Mouse (Mus musculus) thymus, postnatal 10 days (tissue): ENCODE results near the gene Irx2.

Experiments used
- DNase-seq, 2 experiments: peaks; one replicate each; pipeline ENCODE4 v3.0.0; 2021; ENCODE audit warnings: low spot score in 2 of 2

Irx2 gene

DNA sequence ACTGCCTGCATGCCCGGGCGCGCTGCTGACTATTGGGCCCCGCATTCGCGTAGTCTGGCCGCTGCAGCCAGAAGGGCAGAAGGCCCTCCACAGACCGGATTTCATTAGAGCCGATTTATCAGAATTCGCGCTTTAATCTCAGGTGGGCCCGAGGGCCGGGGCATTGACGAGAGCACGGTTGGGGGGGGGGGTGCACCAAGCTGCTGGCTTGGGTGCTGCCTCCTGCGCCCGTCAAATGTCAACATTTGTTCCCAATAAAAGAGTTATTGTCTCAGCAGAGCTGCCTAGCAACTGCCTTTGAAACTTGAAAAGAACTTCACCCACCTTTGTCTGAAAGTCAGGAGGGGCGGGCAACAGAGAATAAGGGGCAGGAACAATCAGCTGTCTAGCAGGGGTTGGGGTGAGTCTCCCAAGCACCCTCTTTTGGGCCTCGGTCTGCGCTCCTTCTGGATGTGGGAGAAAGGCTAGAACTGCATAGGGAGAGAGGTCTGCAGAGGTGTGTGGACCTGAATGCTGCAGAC lies 7.8 kb downstream of the Irx2 start:
- DNase-seq: no peak

DNA sequence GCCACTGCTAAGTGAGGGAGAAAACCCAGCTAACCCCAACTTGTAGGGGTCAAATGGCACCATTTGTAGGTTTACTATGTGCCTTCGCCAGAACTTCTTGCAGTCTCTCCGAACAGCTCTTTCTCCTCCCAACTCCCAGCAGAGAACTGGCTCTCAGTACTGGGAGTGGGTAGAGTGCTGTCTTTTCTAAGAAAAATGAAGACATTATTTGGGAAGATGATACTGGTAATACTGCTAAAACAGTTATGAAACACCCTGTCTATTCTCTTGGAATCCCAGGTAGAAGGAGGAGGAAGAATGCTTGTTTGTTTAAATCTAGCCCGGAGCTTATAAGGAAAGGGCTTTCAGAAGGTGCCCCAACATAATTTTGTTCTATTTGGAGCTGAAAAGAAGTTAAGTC lies 8.9 kb downstream of the Irx2 start:
- DNase-seq: no peak

DNA sequence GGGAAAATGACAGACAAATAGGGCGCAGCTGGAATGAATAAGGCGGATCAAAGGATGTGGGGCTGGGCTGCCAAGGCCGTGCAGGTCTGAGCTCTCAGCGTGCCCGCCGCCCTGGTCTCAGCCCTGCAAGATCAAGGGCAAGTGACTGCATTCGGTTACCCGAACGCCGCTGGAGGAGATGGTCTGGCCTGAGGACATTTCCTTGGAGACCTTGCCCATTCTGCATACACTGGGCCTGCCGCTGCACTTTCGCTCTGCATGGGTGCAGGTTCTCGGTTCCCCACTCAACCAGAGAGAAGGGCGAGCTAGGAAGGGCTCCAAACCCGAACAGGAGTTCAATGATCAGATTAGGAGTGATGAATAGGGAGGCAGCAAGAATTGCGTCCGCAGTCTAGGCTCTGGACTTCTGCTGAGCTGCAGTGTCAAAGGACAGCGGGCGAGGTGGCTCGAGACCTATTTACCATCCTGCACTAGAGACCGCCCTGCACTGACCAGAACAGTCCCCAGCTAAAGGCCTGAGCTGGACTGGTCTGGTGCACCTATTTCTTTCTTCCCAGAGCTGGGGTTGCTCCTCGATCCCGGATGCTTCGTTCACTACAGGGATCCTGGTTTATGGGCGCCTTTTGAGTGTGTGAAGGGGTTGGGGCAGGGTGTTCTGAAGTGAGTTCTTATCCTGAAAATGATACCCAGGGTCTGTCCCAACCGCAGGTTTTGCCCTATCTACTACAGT lies 9.9 kb downstream of the Irx2 start:
- no peak for DNase-seq

DNA sequence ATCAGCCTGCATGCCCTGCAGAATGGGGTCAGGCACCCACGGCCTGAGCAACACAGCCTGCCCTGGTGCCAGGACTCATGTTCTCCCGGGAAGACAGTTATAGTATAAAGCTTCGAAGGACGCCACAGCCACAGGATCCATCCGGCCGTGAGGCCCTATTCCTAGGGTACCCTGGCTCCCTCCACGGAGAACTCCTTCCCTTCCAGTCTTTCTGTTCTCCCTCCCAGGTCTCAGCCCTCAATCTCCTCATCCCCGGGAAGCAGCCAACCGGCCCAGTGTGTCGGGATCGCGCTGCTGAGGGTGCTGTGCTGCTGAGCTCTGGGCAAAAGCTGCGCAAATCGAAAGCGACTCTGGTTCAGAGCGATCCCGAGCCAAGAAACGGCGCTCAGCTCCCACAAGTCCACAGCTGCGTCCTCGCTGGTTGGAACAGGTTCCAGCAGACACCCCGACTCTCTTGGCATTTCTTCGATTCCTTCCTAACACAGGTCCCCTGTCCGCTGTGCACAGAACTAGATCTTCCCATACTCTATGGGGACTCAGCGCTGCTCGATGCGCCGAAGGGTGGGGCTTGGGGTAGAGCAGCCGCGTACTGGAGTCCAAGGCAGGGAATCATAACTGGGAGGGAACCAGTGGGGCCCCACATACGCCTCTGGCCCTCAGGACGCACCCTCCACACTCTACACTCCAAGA lies 11.0 kb downstream of the Irx2 start:
- DNase-seq: no peak

DNA sequence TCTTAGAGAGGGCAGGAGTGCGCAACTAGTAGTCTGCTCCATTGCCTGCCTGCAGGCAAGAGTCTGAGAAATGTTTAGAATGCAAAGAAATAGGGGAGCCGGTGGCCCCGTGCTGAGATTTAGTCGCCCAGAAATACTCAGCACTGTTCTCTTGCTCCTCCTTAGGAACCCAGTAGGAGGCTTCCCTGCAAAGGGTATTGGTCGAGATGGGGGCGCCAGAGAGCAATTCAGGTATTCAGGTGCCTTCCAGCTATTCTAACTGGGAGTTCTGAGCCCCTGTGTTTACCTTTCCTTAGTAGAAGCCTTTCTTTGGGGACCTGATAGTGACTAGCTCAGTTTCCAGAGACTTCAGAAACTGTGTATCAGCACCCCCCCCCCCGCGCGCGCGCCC lies 11.5 kb downstream of the Irx2 start:
- no peak for DNase-seq

DNA sequence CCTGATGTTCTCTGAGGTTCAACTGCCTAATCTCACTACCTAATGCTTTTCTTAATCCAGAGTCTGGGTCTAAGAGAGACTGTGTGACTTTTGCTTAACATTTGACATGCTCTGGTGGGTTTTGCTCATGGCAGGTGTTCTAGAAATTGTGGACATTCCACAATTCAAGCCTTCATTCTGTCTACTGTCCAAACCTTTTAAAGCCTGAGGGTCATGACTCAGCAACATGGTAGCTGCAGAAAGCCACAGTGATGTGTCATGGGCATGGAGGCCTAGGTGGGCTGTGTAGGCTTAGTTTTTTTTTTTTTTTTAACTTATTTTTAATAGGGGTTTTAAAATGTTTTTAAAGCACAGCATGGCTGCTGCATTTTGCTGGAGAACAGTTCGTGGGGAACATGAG lies 27.8 kb downstream of the Irx2 start:
- DNase-seq: no peak

DNA sequence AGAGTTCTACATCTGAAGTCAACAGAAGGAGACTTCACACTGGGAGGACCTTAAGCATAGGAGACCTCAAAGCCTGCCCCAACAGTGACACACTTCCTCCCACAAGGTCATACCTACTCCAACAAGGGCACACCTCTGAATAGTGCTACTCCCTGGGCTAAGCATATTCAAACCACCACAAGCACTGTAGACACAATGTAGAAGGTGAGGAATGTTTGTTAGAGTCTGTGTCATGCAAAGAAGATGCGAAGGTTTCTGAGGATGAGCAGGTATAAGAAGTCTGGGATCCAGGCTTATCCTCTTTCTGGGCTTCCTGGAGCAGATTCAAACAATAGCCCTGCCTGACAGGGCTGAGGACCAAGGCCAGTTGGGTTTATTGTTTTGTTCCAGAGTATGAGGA lies 47.2 kb downstream of the Irx2 start:
- DNase-seq: no peak
